Mouse (Mus musculus): Measurements from ENCODE around the gene Krt86. TPM values are rescaled to one million over a fixed set of nuclear protein-coding genes. Genes with fewer than 3 reads are reported as not detected.

The Krt86 gene
- total RNA-seq (2015; ENCODE audit: low replicate concordance) (not detected in 2 replicates), total RNA-seq (2017; ENCODE audit: low replicate concordance) (not detected in 2 replicates)

- ATAC-seq (replicated peaks; ENCODE audit: low FRiP score, poor library complexity, severe bottlenecking): no peak
Measured at GRCm38 (mm10) chr15:101472952-101473528, at the start of gene Krt86. Krt86 (plus strand) TSS chr15:101473478.

- ATAC-seq (replicated peaks; ENCODE audit: low FRiP score, poor library complexity, severe bottlenecking): no peak
Measured at GRCm38 (mm10) chr15:101424914-101425313, 48.4 kb upstream of the Krt86 start.

- ATAC-seq (replicated peaks; ENCODE audit: low FRiP score, poor library complexity, severe bottlenecking): no peak
Measured at GRCm38 (mm10) chr15:101436611-101437010, 36.7 kb upstream of the Krt86 start.

GRCm38 (mm10) chr15:101438555-101438954 is 34.7 kb upstream of the Krt86 start, which contains the start of gene Krt87:
Krt87 (minus strand) TSS chr15:101438804.
- no peak for ATAC-seq (replicated peaks; ENCODE audit: low FRiP score, poor library complexity, severe bottlenecking)

- no peak for ATAC-seq (replicated peaks; ENCODE audit: low FRiP score, poor library complexity, severe bottlenecking)
Measured at GRCm38 (mm10) chr15:101440837-101441236, 32.4 kb upstream of the Krt86 start.

GRCm38 (mm10) chr15:101446572-101446971 is 26.7 kb upstream of the Krt86 start:
- no peak for ATAC-seq (replicated peaks; ENCODE audit: low FRiP score, poor library complexity, severe bottlenecking)

GRCm38 (mm10) chr15:101447444-101447843 is 25.8 kb upstream of the Krt86 start, which contains the start of gene Krt88:
Krt88 (plus strand) TSS chr15:101447744.
- no peak for ATAC-seq (replicated peaks; ENCODE audit: low FRiP score, poor library complexity, severe bottlenecking)

GRCm38 (mm10) chr15:101453093-101453736 is 20.1 kb upstream of the Krt86 start:
- ATAC-seq (replicated peaks; ENCODE audit: low FRiP score, poor library complexity, severe bottlenecking): no peak; the same call in 1 of the 2 replicates

- ATAC-seq (replicated peaks; ENCODE audit: low FRiP score, poor library complexity, severe bottlenecking): no peak
Measured at GRCm38 (mm10) chr15:101454774-101455173, 18.5 kb upstream of the Krt86 start.

- ATAC-seq (replicated peaks; ENCODE audit: low FRiP score, poor library complexity, severe bottlenecking): no peak
Measured at GRCm38 (mm10) chr15:101455292-101455691, 18.0 kb upstream of the Krt86 start.

- no peak for ATAC-seq (replicated peaks; ENCODE audit: low FRiP score, poor library complexity, severe bottlenecking)
Measured at GRCm38 (mm10) chr15:101455891-101456290, 17.4 kb upstream of the Krt86 start.

GRCm38 (mm10) chr15:101458361-101458930 is 14.8 kb upstream of the Krt86 start:
- ATAC-seq (replicated peaks; ENCODE audit: low FRiP score, poor library complexity, severe bottlenecking): no peak

GRCm38 (mm10) chr15:101459283-101459682 is 14.0 kb upstream of the Krt86 start:
- ATAC-seq (replicated peaks; ENCODE audit: low FRiP score, poor library complexity, severe bottlenecking): no peak

GRCm38 (mm10) chr15:101463651-101464050 is 9.6 kb upstream of the Krt86 start, which contains the start of gene Krt81:
Krt81 (minus strand) TSS chr15:101463751.
- ATAC-seq (replicated peaks; ENCODE audit: low FRiP score, poor library complexity, severe bottlenecking): no peak

GRCm38 (mm10) chr15:101469093-101469492 is 4.2 kb upstream of the Krt86 start:
- no peak for ATAC-seq (replicated peaks; ENCODE audit: low FRiP score, poor library complexity, severe bottlenecking)

- ATAC-seq (replicated peaks; ENCODE audit: low FRiP score, poor library complexity, severe bottlenecking): no peak
Measured at GRCm38 (mm10) chr15:101479007-101479665, 5.9 kb downstream of the Krt86 start.

GRCm38 (mm10) chr15:101479666-101480060 is 6.4 kb downstream of the Krt86 start:
- no peak for ATAC-seq (replicated peaks; ENCODE audit: low FRiP score, poor library complexity, severe bottlenecking)

- ATAC-seq (replicated peaks; ENCODE audit: low FRiP score, poor library complexity, severe bottlenecking): no peak
Measured at GRCm38 (mm10) chr15:101482056-101482455, 8.8 kb downstream of the Krt86 start.

- no peak for ATAC-seq (replicated peaks; ENCODE audit: low FRiP score, poor library complexity, severe bottlenecking)
Measured at GRCm38 (mm10) chr15:101483646-101484045, 10.4 kb downstream of the Krt86 start.

GRCm38 (mm10) chr15:101484939-101485338 is 11.7 kb downstream of the Krt86 start:
- no peak for ATAC-seq (replicated peaks; ENCODE audit: low FRiP score, poor library complexity, severe bottlenecking)
